ENCODE assay signal across 17 mouse cellular contexts in genomic region chr15:28151678-28152077, GRCm38 (mm10). TPM values are rescaled to one million over a fixed set of nuclear protein-coding genes. Genes with fewer than 3 reads are reported as not detected.
"Had no signal": no experiment of that assay in that cellular context is flagged by ENCODE, and none has a peak within 500 bp of the region (broad histone marks: within the 10 kb centered on the region; RNA-seq: fewer than 3 reads in every experiment).

No protein-coding gene starts in this region.

- H3K27ac ChIP-seq: neural tube, embryonic 13.5 days; neural tube, embryonic 15.5 days; stomach, embryonic 15.5 days; stomach, postnatal 0 days had no signal

- H3K9me3 ChIP-seq: neural tube, embryonic 13.5 days; neural tube, embryonic 15.5 days; stomach, embryonic 15.5 days had no signal

- H3K27me3 ChIP-seq: stomach, embryonic 15.5 days had no signal

- DNase-seq: retina, postnatal 1 day; right cerebral cortex, adult 18-20 months; right cerebral cortex, postnatal 14 days; right cerebral cortex, postnatal 25 days; right cerebral cortex, postnatal 4 days; spleen, adult 18-20 months; thymus, adult 2 months; thymus, postnatal 14 days; thymus, postnatal 25 days; thymus, postnatal 36 days; thymus, postnatal 4 days had no signal

- H3K4me2 ChIP-seq: neural tube, embryonic 13.5 days; neural tube, embryonic 15.5 days; stomach, embryonic 15.5 days had no signal

- H3K36me3 ChIP-seq: neural tube, embryonic 13.5 days; neural tube, embryonic 15.5 days; stomach, embryonic 15.5 days had no signal

- H3K4me3 ChIP-seq: neural tube, embryonic 13.5 days; neural tube, embryonic 15.5 days; stomach, embryonic 15.5 days had no signal

RNA-seq across cellular contexts. Expression of gene Dnah5, which starts 51.9 kb away (rescaled TPM):
- total RNA-seq: neutrophil, adult 5-6 weeks had no signal
- polyA plus RNA-seq: spleen, adult 2 months had no signal
